Mouse (Mus musculus): ENCODE data around the gene Cftr. TPM values are rescaled to one million over a fixed set of nuclear protein-coding genes. Genes with fewer than 3 reads are reported as not detected.

Gene Cftr
- polyA plus RNA-seq, 1 experiment from 2014 or later: 17.7 TPM

GRCm38 (mm10) chr6:18180665-18181064 is 10.2 kb downstream of the Cftr start:
- ATAC-seq (replicated peaks; ENCODE audit: low FRiP score, low TSS enrichment, low read depth): no peak

GRCm38 (mm10) chr6:18182903-18183302 is 12.4 kb downstream of the Cftr start:
- Histone ChIP-seq H3K4me1 (replicated peaks; ENCODE audit: control insufficient read depth, insufficient read depth, low read length) (no peaks in the 10 kb centered on the region), H3K27me3 (replicated peaks; ENCODE audit: control insufficient read depth, insufficient read depth, low read length) (no peaks in the 10 kb centered on the region), H3K36me3 (ENCODE audit: control insufficient read depth, insufficient read depth, low read length) (no peaks in the 10 kb centered on the region), H3K27ac (ENCODE audit: low read depth) (no peak overlapping the region), H3K4me2 (ENCODE audit: low read length) (no peak overlapping the region), H3K9ac (ENCODE audit: low read length) (no peak overlapping the region), H3K9me3 (ENCODE audit: control insufficient read depth, low read length) (no peaks in the 10 kb centered on the region), H3K4me3 (ENCODE audit: low read depth, low read length) (no peak overlapping the region)
- no peak for DNase-seq (ENCODE audit: low spot score)
- ATAC-seq (replicated peaks; ENCODE audit: low FRiP score, low TSS enrichment, low read depth): peak; percentile 66; the same call in 1 of the 2 replicates

More at GRCm38 (mm10) chr6:18180665-18181064, 10.2 kb downstream of the Cftr start:
- H3K4me1 ChIP-seq (replicated peaks; ENCODE audit: control insufficient read depth, insufficient read depth, low read length): no peaks in the 10 kb centered on the region
- no peak overlapping the region for H3K27ac ChIP-seq (ENCODE audit: low read depth)
- H3K9me3 ChIP-seq (ENCODE audit: control insufficient read depth, low read length): no peaks in the 10 kb centered on the region
- DNase-seq (ENCODE audit: low spot score): no peak
- H3K36me3 ChIP-seq (ENCODE audit: control insufficient read depth, insufficient read depth, low read length): no peaks in the 10 kb centered on the region
- H3K4me2 ChIP-seq (ENCODE audit: low read length): peak overlapping the region; percentile 22; the same call in 1 of the 2 replicates
- H3K27me3 ChIP-seq (replicated peaks; ENCODE audit: control insufficient read depth, insufficient read depth, low read length): no peaks in the 10 kb centered on the region
- WGBS: 64% methylated on average over 3 of the region's 3 CpGs
- no peak overlapping the region for H3K9ac ChIP-seq (ENCODE audit: low read length)
- H3K4me3 ChIP-seq (ENCODE audit: low read depth, low read length): no peak overlapping the region

GRCm38 (mm10) chr6:18220691-18221090 is 50.2 kb downstream of the Cftr start:
- H3K9me3 ChIP-seq (ENCODE audit: control insufficient read depth, low read length): no peaks in the 10 kb centered on the region
- DNase-seq (ENCODE audit: low spot score) (no peak), ATAC-seq (replicated peaks; ENCODE audit: low FRiP score, low TSS enrichment, low read depth) (no peak)
- H3K4me1 ChIP-seq (replicated peaks; ENCODE audit: control insufficient read depth, insufficient read depth, low read length): no peaks in the 10 kb centered on the region
- H3K36me3 ChIP-seq (ENCODE audit: control insufficient read depth, insufficient read depth, low read length): no peaks in the 10 kb centered on the region
- no peak overlapping the region for H3K4me2 ChIP-seq (ENCODE audit: low read length)
- H3K27me3 ChIP-seq (replicated peaks; ENCODE audit: control insufficient read depth, insufficient read depth, low read length): no peaks in the 10 kb centered on the region
- H3K9ac ChIP-seq (ENCODE audit: low read length): no peak overlapping the region
- H3K27ac ChIP-seq (ENCODE audit: low read depth): no peak overlapping the region
- 70% methylated on average over 1 of the region's 1 CpGs for WGBS
- H3K4me3 ChIP-seq (ENCODE audit: low read depth, low read length): no peak overlapping the region

GRCm38 (mm10) chr6:18223206-18223605 is 52.7 kb downstream of the Cftr start:
- no peak overlapping the region for H3K4me2 ChIP-seq (ENCODE audit: low read length)
- DNase-seq (ENCODE audit: low spot score): no peak
- H3K4me1 ChIP-seq (replicated peaks; ENCODE audit: control insufficient read depth, insufficient read depth, low read length): no peaks in the 10 kb centered on the region
- no peaks in the 10 kb centered on the region for H3K36me3 ChIP-seq (ENCODE audit: control insufficient read depth, insufficient read depth, low read length)
- no peaks in the 10 kb centered on the region for H3K9me3 ChIP-seq (ENCODE audit: control insufficient read depth, low read length)
- no peak overlapping the region for H3K4me3 ChIP-seq (ENCODE audit: low read depth, low read length)
- no peak overlapping the region for H3K9ac ChIP-seq (ENCODE audit: low read length)
- WGBS: 90% methylated on average over 4 of the region's 4 CpGs
- H3K27ac ChIP-seq (ENCODE audit: low read depth): no peak overlapping the region
- no peak for ATAC-seq (replicated peaks; ENCODE audit: low FRiP score, low TSS enrichment, low read depth)
- no peaks in the 10 kb centered on the region for H3K27me3 ChIP-seq (replicated peaks; ENCODE audit: control insufficient read depth, insufficient read depth, low read length)

- no peaks in the 10 kb centered on the region for H3K4me1 ChIP-seq (replicated peaks; ENCODE audit: control insufficient read depth, insufficient read depth, low read length)
- no peak overlapping the region for H3K4me2 ChIP-seq (ENCODE audit: low read length)
- no peak for ATAC-seq (replicated peaks; ENCODE audit: low FRiP score, low TSS enrichment, low read depth)
- no peaks in the 10 kb centered on the region for H3K36me3 ChIP-seq (ENCODE audit: control insufficient read depth, insufficient read depth, low read length)
- no peak overlapping the region for H3K4me3 ChIP-seq (ENCODE audit: low read depth, low read length)
- H3K27ac ChIP-seq (ENCODE audit: low read depth): no peak overlapping the region
- DNase-seq (ENCODE audit: low spot score): no peak
- no peaks in the 10 kb centered on the region for H3K27me3 ChIP-seq (replicated peaks; ENCODE audit: control insufficient read depth, insufficient read depth, low read length)
- 27% methylated on average over 3 of the region's 3 CpGs for WGBS
- no peaks in the 10 kb centered on the region for H3K9me3 ChIP-seq (ENCODE audit: control insufficient read depth, low read length)
- H3K9ac ChIP-seq (ENCODE audit: low read length): no peak overlapping the region
Measured at GRCm38 (mm10) chr6:18225157-18225556, 54.7 kb downstream of the Cftr start.

GRCm38 (mm10) chr6:18246495-18246894 is 76.0 kb downstream of the Cftr start:
- no peak overlapping the region for H3K4me2 ChIP-seq (ENCODE audit: low read length)
- no peaks in the 10 kb centered on the region for H3K4me1 ChIP-seq (replicated peaks; ENCODE audit: control insufficient read depth, insufficient read depth, low read length)
- no peak for ATAC-seq (replicated peaks; ENCODE audit: low FRiP score, low TSS enrichment, low read depth)
- no peaks in the 10 kb centered on the region for H3K9me3 ChIP-seq (ENCODE audit: control insufficient read depth, low read length)
- H3K27ac ChIP-seq (ENCODE audit: low read depth): no peak overlapping the region
- H3K9ac ChIP-seq (ENCODE audit: low read length): no peak overlapping the region
- 72% methylated on average over 1 of the region's 1 CpGs for WGBS
- no peak for DNase-seq (ENCODE audit: low spot score)
- H3K27me3 ChIP-seq (replicated peaks; ENCODE audit: control insufficient read depth, insufficient read depth, low read length): no peaks in the 10 kb centered on the region
- H3K4me3 ChIP-seq (ENCODE audit: low read depth, low read length): no peak overlapping the region
- H3K36me3 ChIP-seq (ENCODE audit: control insufficient read depth, insufficient read depth, low read length): no peaks in the 10 kb centered on the region

GRCm38 (mm10) chr6:18247891-18248463 is 77.5 kb downstream of the Cftr start:
- Histone ChIP-seq H3K9me3 (ENCODE audit: control insufficient read depth, low read length) (no peaks in the 10 kb centered on the region), H3K4me2 (ENCODE audit: low read length) (no peak overlapping the region), H3K4me1 (replicated peaks; ENCODE audit: control insufficient read depth, insufficient read depth, low read length) (no peaks in the 10 kb centered on the region), H3K36me3 (ENCODE audit: control insufficient read depth, insufficient read depth, low read length) (no peaks in the 10 kb centered on the region), H3K9ac (ENCODE audit: low read length) (no peak overlapping the region), H3K27me3 (replicated peaks; ENCODE audit: control insufficient read depth, insufficient read depth, low read length) (no peaks in the 10 kb centered on the region), H3K27ac (ENCODE audit: low read depth) (no peak overlapping the region), H3K4me3 (ENCODE audit: low read depth, low read length) (no peak overlapping the region)
- WGBS: 45% methylated on average over 2 of the region's 2 CpGs
- DNase-seq (ENCODE audit: low spot score) (no peak), ATAC-seq (replicated peaks; ENCODE audit: low FRiP score, low TSS enrichment, low read depth) (peak; percentile 88)

GRCm38 (mm10) chr6:18248464-18248863 is 78.0 kb downstream of the Cftr start:
- no peaks in the 10 kb centered on the region for H3K4me1 ChIP-seq (replicated peaks; ENCODE audit: control insufficient read depth, insufficient read depth, low read length)
- ATAC-seq (replicated peaks; ENCODE audit: low FRiP score, low TSS enrichment, low read depth) (peak; percentile 92), DNase-seq (ENCODE audit: low spot score) (no peak)

GRCm38 (mm10) chr6:18254586-18254985 is 84.1 kb downstream of the Cftr start:
- Histone ChIP-seq H3K27ac (ENCODE audit: low read depth) (no peak overlapping the region), H3K4me2 (ENCODE audit: low read length) (no peak overlapping the region), H3K4me1 (replicated peaks; ENCODE audit: control insufficient read depth, insufficient read depth, low read length) (no peaks in the 10 kb centered on the region), H3K9me3 (ENCODE audit: control insufficient read depth, low read length) (no peaks in the 10 kb centered on the region), H3K36me3 (ENCODE audit: control insufficient read depth, insufficient read depth, low read length) (no peaks in the 10 kb centered on the region), H3K27me3 (replicated peaks; ENCODE audit: control insufficient read depth, insufficient read depth, low read length) (no peaks in the 10 kb centered on the region), H3K4me3 (ENCODE audit: low read depth, low read length) (no peak overlapping the region), H3K9ac (ENCODE audit: low read length) (no peak overlapping the region)
- ATAC-seq (replicated peaks; ENCODE audit: low FRiP score, low TSS enrichment, low read depth) (no peak), DNase-seq (ENCODE audit: low spot score) (no peak)
- 49% methylated on average over 5 of the region's 5 CpGs for WGBS

More at GRCm38 (mm10) chr6:18248464-18248863, 78.0 kb downstream of the Cftr start:
- WGBS: 34% methylated on average over 4 of the region's 4 CpGs
- no peak overlapping the region for H3K4me2 ChIP-seq (ENCODE audit: low read length)
- no peaks in the 10 kb centered on the region for H3K36me3 ChIP-seq (ENCODE audit: control insufficient read depth, insufficient read depth, low read length)
- no peak overlapping the region for H3K27ac ChIP-seq (ENCODE audit: low read depth)
- H3K4me3 ChIP-seq (ENCODE audit: low read depth, low read length): no peak overlapping the region
- no peaks in the 10 kb centered on the region for H3K9me3 ChIP-seq (ENCODE audit: control insufficient read depth, low read length)
- H3K9ac ChIP-seq (ENCODE audit: low read length): no peak overlapping the region
- H3K27me3 ChIP-seq (replicated peaks; ENCODE audit: control insufficient read depth, insufficient read depth, low read length): no peaks in the 10 kb centered on the region
